Mouse (Mus musculus) stomach, postnatal 0 days (tissue): ENCODE data around the gene Nfib. TPM values are rescaled to one million over a fixed set of nuclear protein-coding genes. Genes with fewer than 3 reads are reported as not detected.

Experiments
- ATAC-seq: fragments of 200-750 bp; cut with Nextera tagmentation; 2 replicates; pipeline ENCODE4 v1.8.0; 2017; ENCODE audit not compliant: low FRiP score, low TSS enrichment
- DNase-seq: peaks from one replicate; pipeline ENCODE4 v3.0.0-alpha.2; 2016; ENCODE audit warnings: low spot score
- H3K27ac ChIP-seq: fragments of 300-500 bp; sonication (generic); replicated peaks from 2 replicates; pipeline ENCODE4 v1.5.1; 2014; ENCODE audit warnings: mild to moderate bottlenecking, control low read depth
- H3K27me3 ChIP-seq: fragments of 300-500 bp; sonication (generic); 2 replicates; pipeline ENCODE4 v1.6.1; 2014; ENCODE audit warnings: low read length; ENCODE audit not compliant: control insufficient read depth, insufficient read depth
- H3K36me3 ChIP-seq: fragments of 300-500 bp; sonication (generic); 2 replicates; pipeline ENCODE4 v1.6.1; 2014; ENCODE audit warnings: low read length, mixed read lengths; ENCODE audit not compliant: control insufficient read depth, insufficient read depth
- H3K4me1 ChIP-seq: fragments of 300-500 bp; sonication (generic); replicated peaks from 2 replicates; pipeline ENCODE4 v1.6.1; 2014; ENCODE audit warnings: antibody characterized with exemption; ENCODE audit not compliant: control insufficient read depth, insufficient read depth
- H3K4me2 ChIP-seq: fragments of 300-500 bp; sonication (generic); replicated peaks from 2 replicates; pipeline ENCODE4 v1.6.1; 2014; ENCODE audit warnings: low read depth, mild to moderate bottlenecking, control low read depth, moderate library complexity
- H3K4me3 ChIP-seq: fragments of 300-500 bp; sonication (generic); 2 replicates; pipeline ENCODE4 v1.5.1; 2014; ENCODE audit warnings: low read depth, low read length, control low read depth
- H3K9ac ChIP-seq: fragments of 300-500 bp; sonication (generic); 2 replicates; pipeline ENCODE4 v1.6.1; 2014; ENCODE audit warnings: mild to moderate bottlenecking, low read length, control low read depth, mixed read lengths
- H3K9me3 ChIP-seq: fragments of 300-500 bp; sonication (generic); 2 replicates; pipeline ENCODE4 v1.6.1; 2016; ENCODE audit warnings: low read length; ENCODE audit not compliant: control insufficient read depth
- CTCF ChIP-seq: IDR thresholded peaks from 2 replicates; pipeline ENCODE4 v1.5.1; 2016; ENCODE audit warnings: antibody characterized with exemption, low read depth, mild to moderate bottlenecking, moderate library complexity
- EP300 ChIP-seq: optimal IDR thresholded peaks from 2 replicates; pipeline ENCODE3; 2016; ENCODE audit warnings: antibody characterized with exemption
- WGBS: fragments of 180-500 bp; shearing (Covaris S2); extraction: QIAGEN DNeasy Blood & Tissue Kit; methylation state at CpG from one replicate; pipeline ENCODE4 v1.1.7; 2014; 5-methylcytosine and 5-hydroxymethylcytosine counted together
- polyA plus RNA-seq: library from polyadenylated mRNA; unstranded; fragments of >200 nt; fragmentation: Nextera tagmentation; extraction: Ambion mirVana; gene quantifications from 2 replicates; pipeline ENCODE4 v1.2.1, GENCODE M21; 2015

The Nfib gene
- polyA plus RNA-seq, 1 experiment from 2014 or later: 19.9 TPM

- H3K9ac ChIP-seq: no peak overlapping the region
- no peak for ATAC-seq
- H3K27ac ChIP-seq: no peak overlapping the region
- no peak for TF ChIP-seq EP300
- no peak for TF ChIP-seq CTCF
- no peaks in the 10 kb centered on the region for H3K27me3 ChIP-seq
- H3K4me1 ChIP-seq: no peaks in the 10 kb centered on the region
- WGBS: 69% methylated on average over 6 of the region's 6 CpGs
- H3K9me3 ChIP-seq: no peaks in the 10 kb centered on the region
- H3K36me3 ChIP-seq: no peaks in the 10 kb centered on the region
- DNase-seq: no peak
- no peak overlapping the region for H3K4me2 ChIP-seq
- H3K4me3 ChIP-seq: no peak overlapping the region
These were observed 366.6 kb downstream of the Nfib start for GRCm38 (mm10) chr4:82338930-82339329.

- no peaks in the 10 kb centered on the region for H3K27me3 ChIP-seq
- H3K36me3 ChIP-seq: no peaks in the 10 kb centered on the region
- no peak overlapping the region for H3K4me3 ChIP-seq
- 22% methylated on average over 3 of the region's 3 CpGs for WGBS
- H3K9me3 ChIP-seq: no peaks in the 10 kb centered on the region
- no peak overlapping the region for H3K9ac ChIP-seq
- DNase-seq (no peak), ATAC-seq (no peak)
- no peaks in the 10 kb centered on the region for H3K4me1 ChIP-seq
- H3K4me2 ChIP-seq: no peak overlapping the region
- H3K27ac ChIP-seq: no peak overlapping the region
- no peak for TF ChIP-seq CTCF
- no peak for TF ChIP-seq EP300
These were observed 367.1 kb downstream of the Nfib start for GRCm38 (mm10) chr4:82338481-82338880.

GRCm38 (mm10) chr4:82336951-82337381, 368.6 kb downstream of the Nfib start:
- Histone ChIP-seq H3K36me3 (no peaks in the 10 kb centered on the region), H3K27ac (no peak overlapping the region), H3K4me2 (no peak overlapping the region), H3K27me3 (no peaks in the 10 kb centered on the region), H3K4me3 (no peak overlapping the region), H3K4me1 (no peaks in the 10 kb centered on the region), H3K9me3 (no peaks in the 10 kb centered on the region), H3K9ac (no peak overlapping the region)
- ATAC-seq (no peak), DNase-seq (no peak)
- WGBS: 71% methylated on average over 11 of the region's 11 CpGs
- TF ChIP-seq CTCF: no peak
- no peak for TF ChIP-seq EP300

GRCm38 (mm10) chr4:82335266-82335865, 370.2 kb downstream of the Nfib start:
- no peak overlapping the region for H3K9ac ChIP-seq
- TF ChIP-seq EP300 (no peak), CTCF (no peak)
- H3K4me1 ChIP-seq: no peaks in the 10 kb centered on the region
- H3K27me3 ChIP-seq: no peaks in the 10 kb centered on the region
- no peak overlapping the region for H3K27ac ChIP-seq
- WGBS: 86% methylated on average over 4 of the region's 4 CpGs
- H3K36me3 ChIP-seq: no peaks in the 10 kb centered on the region
- no peak overlapping the region for H3K4me2 ChIP-seq
- H3K4me3 ChIP-seq: no peak overlapping the region
- no peaks in the 10 kb centered on the region for H3K9me3 ChIP-seq
- no peak for ATAC-seq
- no peak for DNase-seq

- 88% methylated on average over 3 of the region's 3 CpGs for WGBS
- no peaks in the 10 kb centered on the region for H3K4me1 ChIP-seq
These were observed 372.1 kb downstream of the Nfib start for GRCm38 (mm10) chr4:82333413-82333812.

GRCm38 (mm10) chr4:82330095-82330494, 375.5 kb downstream of the Nfib start:
- TF ChIP-seq EP300: no peak
- no peaks in the 10 kb centered on the region for H3K27me3 ChIP-seq
- H3K4me3 ChIP-seq: no peak overlapping the region
- H3K4me1 ChIP-seq: no peaks in the 10 kb centered on the region
- H3K36me3 ChIP-seq: 0 out of 2 replicates have a peak, but pooled peaks cover 3% of the 10 kb centered on the region
- no peak overlapping the region for H3K27ac ChIP-seq
- 74% methylated on average over 4 of the region's 4 CpGs for WGBS
- no peak overlapping the region for H3K9ac ChIP-seq
- H3K4me2 ChIP-seq: no peak overlapping the region
- ATAC-seq (no peak), DNase-seq (no peak)
- no peaks in the 10 kb centered on the region for H3K9me3 ChIP-seq

More at GRCm38 (mm10) chr4:82333413-82333812, 372.1 kb downstream of the Nfib start:
- DNase-seq: no peak
- no peaks in the 10 kb centered on the region for H3K36me3 ChIP-seq
- no peak overlapping the region for H3K27ac ChIP-seq
- H3K9me3 ChIP-seq: no peaks in the 10 kb centered on the region
- no peak overlapping the region for H3K4me2 ChIP-seq
- TF ChIP-seq EP300 (no peak), CTCF (no peak)
- no peak overlapping the region for H3K9ac ChIP-seq
- ATAC-seq: no peak
- no peak overlapping the region for H3K4me3 ChIP-seq
- H3K27me3 ChIP-seq: no peaks in the 10 kb centered on the region
